Mouse (Mus musculus): ENCODE data around the gene Icam1.

DNA sequence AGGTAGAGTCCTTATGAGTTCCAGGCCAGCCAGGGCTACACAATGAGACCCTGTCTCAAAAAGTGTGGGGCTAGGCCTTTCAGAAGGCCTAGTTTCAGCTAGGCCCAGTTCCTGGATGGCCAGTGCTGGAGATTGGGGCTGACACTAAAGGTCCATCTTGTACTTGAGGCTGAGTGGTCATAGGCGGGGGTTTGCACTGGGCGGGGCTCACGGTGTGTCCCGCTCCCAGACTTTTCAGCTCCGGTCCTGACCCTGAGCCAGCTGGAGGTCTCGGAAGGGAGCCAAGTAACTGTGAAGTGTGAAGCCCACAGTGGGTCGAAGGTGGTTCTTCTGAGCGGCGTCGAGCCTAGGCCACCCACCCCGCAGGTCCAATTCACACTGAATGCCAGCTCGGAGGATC, 11.1 kb downstream of the Icam1 start:
- TF ChIP-seq CTCF (IDR thresholded peaks at IDR 0.05; ENCODE audit: low read depth, low read length) (no peak), POLR2A (IDR thresholded peaks at IDR 0.05; ENCODE audit: borderline replicate concordance, low read depth, low read length) (no peak)

Measured in bone marrow macrophage, adult 2 months (primary cell).